Mouse (Mus musculus) kidney, adult 11 months (tissue): ENCODE data around the gene Scyl2.
"Not testable (repeated sequence)": the region's sequence is repeated elsewhere in the genome, so short reads cannot be mapped to it uniquely, and the experiment has no call there.

Experiments used
- DNase-seq: peaks from one replicate; pipeline ENCODE4 v3.0.0; 2022

Gene Scyl2

DNA sequence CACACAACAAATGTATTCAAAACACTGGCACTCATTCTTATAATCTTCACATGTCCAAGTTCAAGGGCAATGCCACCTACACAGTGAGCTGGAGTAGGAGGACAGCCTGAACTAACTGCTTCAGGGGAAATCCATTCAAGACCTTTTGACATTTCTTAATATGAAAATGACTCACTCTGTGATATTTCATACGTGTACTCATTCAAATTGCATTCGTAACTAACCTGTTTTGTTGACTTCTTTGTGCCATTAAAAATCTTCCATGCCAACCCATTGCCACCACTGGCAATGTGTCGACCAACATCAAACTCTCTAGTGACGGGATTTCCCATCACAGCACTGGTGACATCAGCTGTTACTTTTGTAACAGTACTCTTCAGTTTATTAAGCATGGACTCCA lies 8.0 kb downstream of the Scyl2 start:
- no peak for DNase-seq

DNA sequence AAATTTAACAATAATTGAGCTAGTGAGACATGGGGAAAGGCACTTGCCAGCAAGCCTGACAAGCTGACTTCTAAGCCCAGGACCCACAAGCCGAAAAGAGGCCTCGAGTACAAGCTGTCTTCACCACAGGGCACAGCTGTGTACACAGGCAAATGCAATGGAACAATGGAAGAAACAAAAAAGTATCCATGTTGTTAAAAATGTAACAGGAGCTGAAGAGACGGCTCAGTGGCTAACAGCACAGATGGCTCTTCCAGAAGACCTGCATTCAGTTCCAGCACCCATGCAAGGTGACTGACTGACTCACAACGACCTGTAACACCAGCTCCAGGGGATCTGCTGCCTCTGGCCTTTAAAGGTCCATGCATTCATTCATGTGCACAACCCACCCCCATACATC lies 9.5 kb downstream of the Scyl2 start:
- no peak for DNase-seq

- DNase-seq, result not testable (repeated sequence)
Observed at GRCm38 (mm10) chr10:89670371-89670770, 15.7 kb downstream of the Scyl2 start.

- peak; percentile 47 for DNase-seq
Observed at GRCm38 (mm10) chr10:89667571-89667970, 18.5 kb downstream of the Scyl2 start.

DNA sequence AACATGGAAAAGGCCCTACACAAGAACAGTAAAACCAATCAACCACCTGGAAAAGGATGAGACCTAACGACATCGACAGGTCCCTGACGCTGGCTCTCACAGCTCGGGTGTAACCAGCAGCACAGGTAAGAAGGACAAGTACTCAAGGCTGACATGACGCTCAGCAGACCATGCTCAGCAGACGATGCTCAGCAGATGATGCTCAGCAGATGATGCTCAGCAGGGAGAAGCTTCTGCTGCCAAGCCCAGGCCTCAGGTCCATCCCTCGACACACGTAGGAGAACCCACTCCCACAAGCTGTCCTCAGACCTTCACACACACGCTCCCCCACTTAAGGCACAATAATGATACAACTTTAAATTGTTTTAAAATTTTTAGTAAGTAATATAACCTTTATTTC lies 20.4 kb downstream of the Scyl2 start:
- no peak for DNase-seq

DNA sequence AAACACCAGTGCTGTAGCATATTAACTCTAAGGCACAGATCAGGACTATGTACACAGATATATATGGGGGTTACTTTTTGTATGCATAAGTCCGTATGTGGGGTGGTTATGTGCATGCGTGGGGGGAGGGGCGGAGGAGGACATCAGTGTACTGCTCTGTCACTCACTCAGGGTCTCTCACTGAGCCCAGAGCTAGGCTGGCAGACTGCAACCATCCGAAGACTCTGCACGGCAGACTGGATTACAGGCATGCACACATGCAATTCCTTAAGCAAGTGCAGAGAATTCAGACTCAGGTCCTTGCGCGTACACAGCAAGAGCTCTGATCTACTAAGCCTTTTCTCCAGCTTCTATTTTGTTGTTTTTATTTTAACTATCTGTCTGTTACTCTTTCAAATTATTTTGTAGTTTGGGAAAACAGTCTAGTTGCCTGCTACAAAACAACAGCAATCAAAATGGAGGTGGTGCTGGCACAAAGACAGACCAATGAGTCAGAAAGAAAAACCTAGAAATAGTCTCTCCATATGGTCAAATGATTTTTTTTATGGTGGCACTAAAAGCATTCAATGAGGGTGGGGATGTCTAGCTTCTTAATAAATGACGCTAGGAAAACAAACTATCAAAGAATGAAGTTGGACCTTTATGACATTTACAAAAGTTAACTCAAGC lies 21.0 kb downstream of the Scyl2 start:
- DNase-seq, result no peak

DNA sequence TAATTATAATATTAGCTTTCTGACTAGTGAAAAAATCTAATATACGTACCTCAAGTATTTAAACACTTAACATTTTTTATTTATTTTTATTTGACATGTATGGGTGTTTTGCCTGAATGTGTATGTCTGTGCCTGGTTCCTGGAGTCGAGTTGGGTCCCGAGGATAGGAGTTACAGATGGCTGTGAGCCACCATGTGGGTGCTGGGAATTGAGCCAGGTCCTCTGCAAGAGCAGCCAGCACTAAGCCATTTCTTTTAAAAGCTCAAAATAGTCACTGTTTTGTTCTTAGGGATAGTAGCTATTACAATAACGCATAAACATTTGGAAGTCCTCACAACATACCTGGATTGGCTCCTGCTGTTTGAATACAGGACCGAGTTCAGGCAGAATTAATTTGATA lies 29.7 kb downstream of the Scyl2 start:
- no peak for DNase-seq

- no peak for DNase-seq
Observed at GRCm38 (mm10) chr10:89652912-89653311, 33.2 kb downstream of the Scyl2 start.

GRCm38 (mm10) chr10:89651691-89652090 lies 34.4 kb downstream of the Scyl2 start:
- no peak for DNase-seq

DNA sequence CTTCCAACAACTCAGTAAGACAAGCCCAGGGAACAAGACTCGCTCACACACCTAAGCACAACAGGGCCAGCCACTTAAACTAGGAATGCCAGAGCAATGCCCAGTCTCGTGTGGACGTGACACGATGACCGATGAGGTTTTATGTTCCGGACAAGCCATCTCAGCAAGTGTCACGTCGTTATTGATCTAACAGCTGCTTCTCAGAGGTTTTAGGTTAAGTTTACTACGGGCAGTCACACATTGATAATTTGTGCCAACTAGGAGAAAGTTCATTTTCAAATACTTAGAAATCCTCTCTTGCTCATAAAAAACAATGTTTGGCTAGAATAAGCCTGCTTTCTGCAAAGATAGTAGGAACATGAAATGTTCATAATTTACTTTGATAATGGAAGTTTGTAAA lies 39.2 kb downstream of the Scyl2 start:
- no peak for DNase-seq

DNA sequence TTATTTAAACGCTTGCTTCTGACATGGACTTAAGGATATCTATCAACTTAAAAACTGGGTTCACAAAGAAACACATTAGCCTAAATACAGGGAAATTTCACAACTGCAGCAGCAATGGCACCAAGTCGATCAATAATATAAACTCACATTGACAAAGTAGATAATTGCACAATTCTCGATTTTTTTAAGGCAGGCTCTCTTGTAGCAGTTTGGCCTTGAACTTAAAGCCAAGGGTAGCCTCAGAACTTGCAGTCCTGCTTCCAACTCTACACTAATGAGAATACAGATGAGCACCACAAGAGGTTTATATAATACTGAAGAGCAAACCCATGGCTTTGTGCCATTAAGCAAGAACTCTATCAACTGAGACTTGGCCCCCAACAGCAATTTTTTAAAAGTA lies 49.1 kb downstream of the Scyl2 start:
- no peak for DNase-seq

- peak; percentile 67 for DNase-seq
Observed at GRCm38 (mm10) chr10:89635018-89635417, 51.1 kb downstream of the Scyl2 start.

GRCm38 (mm10) chr10:89633736-89634426 lies 52.2 kb downstream of the Scyl2 start:
- DNase-seq, result peak; percentile 50

DNA sequence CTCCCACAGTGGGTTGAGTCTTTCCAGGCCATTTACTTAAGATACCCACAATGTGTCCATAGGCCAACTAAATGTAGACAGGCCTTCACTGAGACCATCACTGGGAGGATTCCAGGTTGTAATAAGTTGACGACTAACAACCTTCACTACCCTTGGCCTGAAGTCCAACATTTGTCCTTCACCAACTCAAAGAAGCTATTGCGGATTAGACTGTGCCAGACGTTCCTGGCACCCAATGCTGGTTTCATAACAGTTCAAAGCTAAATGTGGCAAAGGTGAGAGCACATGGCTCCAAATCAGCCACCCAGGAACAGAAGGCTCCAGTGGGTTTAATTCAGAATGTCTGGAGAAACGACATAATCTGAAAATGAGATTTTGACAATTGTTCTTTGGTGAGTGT lies 53.0 kb downstream of the Scyl2 start:
- peak; percentile 87 for DNase-seq

GRCm38 (mm10) chr10:89631831-89632230 lies 54.3 kb downstream of the Scyl2 start:
- no peak for DNase-seq

GRCm38 (mm10) chr10:89630564-89630963 lies 55.5 kb downstream of the Scyl2 start:
- DNase-seq, result no peak

- no peak for DNase-seq
Observed at GRCm38 (mm10) chr10:89630052-89630451, 56.0 kb downstream of the Scyl2 start.

DNA sequence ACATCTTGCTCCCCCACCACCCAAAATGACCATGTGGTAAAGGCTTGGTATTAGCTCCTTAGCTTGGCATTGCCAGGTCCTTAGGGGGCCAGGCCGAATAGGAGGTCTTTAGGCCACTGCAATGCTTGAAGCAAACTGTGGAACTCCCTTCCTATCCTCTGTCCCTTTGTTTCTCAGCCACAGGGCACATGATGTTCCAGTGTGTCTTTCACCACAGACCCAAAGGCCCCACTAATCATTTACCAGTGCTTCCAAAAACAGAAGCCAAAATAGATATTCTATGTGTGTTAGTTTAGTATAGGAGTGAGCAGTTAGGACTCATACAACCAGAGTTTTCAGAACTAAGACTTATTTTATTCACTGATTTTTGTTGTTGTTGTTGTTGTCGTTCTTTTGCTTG lies 59.4 kb downstream of the Scyl2 start:
- DNase-seq, result no peak

GRCm38 (mm10) chr10:89624196-89624595 lies 61.9 kb downstream of the Scyl2 start:
- no peak for DNase-seq

GRCm38 (mm10) chr10:89621129-89621528 lies 65.0 kb downstream of the Scyl2 start, which contains the start of gene Slc17a8:
TSS of gene Slc17a8 (minus strand) at chr10:89621253.
- no peak for DNase-seq

DNA sequence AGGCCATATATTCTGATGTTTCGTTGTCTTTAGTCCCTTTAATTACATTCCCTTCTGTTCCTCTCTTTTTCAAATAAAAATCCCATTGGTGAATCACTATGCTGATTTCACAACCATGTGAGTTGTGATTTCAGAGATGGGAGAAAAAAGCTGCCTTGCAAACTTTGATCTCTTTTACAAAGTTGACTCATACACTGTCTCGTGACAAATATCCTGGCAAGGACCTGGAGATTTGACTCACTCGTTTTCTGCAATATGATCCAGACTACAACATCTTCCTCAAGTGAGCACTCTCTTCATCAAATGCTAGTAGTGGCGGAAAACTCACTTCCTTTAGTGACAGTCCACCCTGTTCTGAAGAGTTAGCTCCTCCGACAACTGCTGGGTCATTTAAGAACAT lies 86.8 kb downstream of the Scyl2 start:
- DNase-seq, result no peak

- no peak for DNase-seq
Observed at GRCm38 (mm10) chr10:89597275-89597674, 88.8 kb downstream of the Scyl2 start.

- no peak for DNase-seq
Observed at GRCm38 (mm10) chr10:89595935-89596334, 90.2 kb downstream of the Scyl2 start.

DNA sequence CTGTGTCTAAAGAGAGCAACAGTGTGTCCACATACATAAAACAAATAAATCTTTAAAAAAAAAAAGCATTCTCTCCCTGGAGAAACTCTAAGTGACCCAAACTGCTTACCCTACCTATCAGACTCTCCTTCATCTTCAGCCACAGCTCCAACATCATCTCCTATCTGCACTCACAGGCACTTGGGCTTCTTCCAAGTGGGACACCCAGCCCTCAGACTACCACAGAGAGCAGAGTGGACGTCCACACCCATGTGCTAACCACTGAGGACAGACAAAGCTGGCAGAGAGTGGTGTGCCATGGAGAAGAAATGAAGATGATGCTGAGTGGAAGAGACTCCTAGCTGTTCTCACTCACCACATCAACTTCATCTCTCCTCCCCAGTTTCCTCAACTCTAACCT lies 90.6 kb downstream of the Scyl2 start:
- no peak for DNase-seq

DNA sequence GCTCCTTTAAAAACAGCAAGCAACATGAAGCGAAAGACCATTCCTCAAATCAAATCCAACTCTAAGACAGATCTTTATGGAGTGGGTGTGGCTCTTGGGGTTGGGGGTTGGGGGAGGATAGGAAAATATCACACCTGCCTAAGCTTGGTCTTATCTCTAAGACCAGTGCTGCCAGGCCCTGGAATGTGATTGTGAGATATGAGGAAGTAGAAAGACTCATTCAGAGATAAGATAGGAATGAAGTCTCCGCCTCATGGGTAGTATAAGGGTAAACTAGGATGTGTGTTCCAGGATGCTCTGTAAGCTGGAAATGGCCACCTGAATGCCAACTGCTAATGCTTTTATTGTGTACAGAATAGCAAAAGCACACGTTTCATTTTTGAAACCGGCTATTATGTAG lies 91.8 kb downstream of the Scyl2 start:
- no peak for DNase-seq
